Mouse (Mus musculus): ENCODE measurements at regions not wholly inside any gene's neighbourhood (a gene's known extent, or its start where the extent isn't known, plus 50 kb on each side); places are given as distances from the start of the nearest gene placed in this dataset.
"Not testable (repeated sequence)": the region's sequence is repeated elsewhere in the genome, so short reads cannot be mapped to it uniquely, and the experiment has no call there.

- H3K4me2 ChIP-seq = peak overlapping the region; percentile 38
- H3K4me1 ChIP-seq (replicated peaks) = no peaks in the 10 kb centered on the region
- H3K27ac ChIP-seq (ENCODE audit: poor library complexity, severe bottlenecking) = no peak overlapping the region
- no peak for ATAC-seq (ENCODE audit: insufficient number of reproducible peaks, low FRiP score)
- H3K36me3 ChIP-seq = no peaks in the 10 kb centered on the region
- H3K9me3 ChIP-seq (replicated peaks) = no peaks in the 10 kb centered on the region
- no peaks in the 10 kb centered on the region for H3K27me3 ChIP-seq (replicated peaks)
- WGBS = 36% methylated on average over 8 of the region's 8 CpGs
- H3K9ac ChIP-seq = no peak overlapping the region
- H3K4me3 ChIP-seq = no peak overlapping the region
Measured at GRCm38 (mm10) chr17:43139916-43140315, 123.6 kb downstream of the Tnfrsf21 start.

- Histone ChIP-seq H3K27me3 (replicated peaks) (no peaks in the 10 kb centered on the region), H3K4me1 (replicated peaks) (no peaks in the 10 kb centered on the region), H3K9me3 (replicated peaks) (no peaks in the 10 kb centered on the region), H3K36me3 (no peaks in the 10 kb centered on the region), H3K27ac (ENCODE audit: poor library complexity, severe bottlenecking) (no peak overlapping the region), H3K4me2 (no peak overlapping the region), H3K9ac (no peak overlapping the region), H3K4me3 (no peak overlapping the region)
- no peak for ATAC-seq (ENCODE audit: insufficient number of reproducible peaks, low FRiP score)
- WGBS = 66% methylated on average over 7 of the region's 7 CpGs
Measured at GRCm38 (mm10) chr17:43141740-43142139, 125.4 kb downstream of the Tnfrsf21 start.

GRCm38 (mm10) chr17:43145749-43146148 lies 124.4 kb upstream of the Adgrf1 start:
- Histone ChIP-seq H3K4me3 (no peak overlapping the region), H3K27ac (ENCODE audit: poor library complexity, severe bottlenecking) (no peak overlapping the region), H3K36me3 (no peaks in the 10 kb centered on the region), H3K9me3 (replicated peaks) (no peaks in the 10 kb centered on the region), H3K27me3 (replicated peaks) (0 out of 2 replicates have a peak, but pooled peaks cover 2% of the 10 kb centered on the region), H3K9ac (no peak overlapping the region), H3K4me1 (replicated peaks) (peaks cover 7% of the 10 kb centered on the region), H3K4me2 (no peak overlapping the region)
- no peak for ATAC-seq (ENCODE audit: insufficient number of reproducible peaks, low FRiP score)
- 80% methylated on average over 1 of the region's 1 CpGs for WGBS

- Histone ChIP-seq H3K4me3 (no peak overlapping the region), H3K4me1 (replicated peaks) (peaks cover 7% of the 10 kb centered on the region), H3K9ac (no peak overlapping the region), H3K9me3 (replicated peaks) (no peaks in the 10 kb centered on the region), H3K27ac (ENCODE audit: poor library complexity, severe bottlenecking) (no peak overlapping the region), H3K36me3 (no peaks in the 10 kb centered on the region), H3K27me3 (replicated peaks) (0 out of 2 replicates have a peak, but pooled peaks cover 2% of the 10 kb centered on the region), H3K4me2 (no peak overlapping the region)
- ATAC-seq (ENCODE audit: insufficient number of reproducible peaks, low FRiP score) = no peak
- 4% methylated on average over 3 of the region's 3 CpGs for WGBS
Measured at GRCm38 (mm10) chr17:43147935-43148334, 122.2 kb upstream of the Adgrf1 start.

- Histone ChIP-seq H3K9me3 (replicated peaks) (no peaks in the 10 kb centered on the region), H3K27ac (ENCODE audit: poor library complexity, severe bottlenecking) (no peak overlapping the region), H3K4me1 (replicated peaks) (peaks cover 7% of the 10 kb centered on the region), H3K36me3 (no peaks in the 10 kb centered on the region), H3K27me3 (replicated peaks) (0 out of 2 replicates have a peak, but pooled peaks cover 2% of the 10 kb centered on the region), H3K9ac (no peak overlapping the region), H3K4me3 (no peak overlapping the region), H3K4me2 (no peak overlapping the region)
- WGBS = 76% methylated on average over 3 of the region's 3 CpGs
- no peak for ATAC-seq (ENCODE audit: insufficient number of reproducible peaks, low FRiP score)
Measured at GRCm38 (mm10) chr17:43152620-43153019, 117.5 kb upstream of the Adgrf1 start.

GRCm38 (mm10) chr17:43155271-43155670 lies 114.9 kb upstream of the Adgrf1 start:
- H3K4me1 ChIP-seq (replicated peaks); H3K9me3 ChIP-seq (replicated peaks); H3K27me3 ChIP-seq (replicated peaks); H3K9ac ChIP-seq; ATAC-seq (ENCODE audit: insufficient number of reproducible peaks, low FRiP score); H3K4me2 ChIP-seq; H3K4me3 ChIP-seq; H3K36me3 ChIP-seq; H3K27ac ChIP-seq (ENCODE audit: poor library complexity, severe bottlenecking): not testable (repeated sequence)
- WGBS = 86% methylated on average over 8 of the region's 8 CpGs

GRCm38 (mm10) chr17:43156116-43156515 lies 114.0 kb upstream of the Adgrf1 start:
- Histone ChIP-seq H3K9ac (no peak overlapping the region), H3K4me3 (no peak overlapping the region), H3K4me1 (replicated peaks) (peaks cover 8% of the 10 kb centered on the region), H3K27ac (ENCODE audit: poor library complexity, severe bottlenecking) (no peak overlapping the region), H3K4me2 (no peak overlapping the region), H3K36me3 (no peaks in the 10 kb centered on the region), H3K27me3 (replicated peaks) (no peaks in the 10 kb centered on the region), H3K9me3 (replicated peaks) (no peaks in the 10 kb centered on the region)
- no peak for ATAC-seq (ENCODE audit: insufficient number of reproducible peaks, low FRiP score)
- WGBS = 54% methylated on average over 5 of the region's 5 CpGs

GRCm38 (mm10) chr17:43157781-43158501 lies 112.2 kb upstream of the Adgrf1 start:
- Histone ChIP-seq H3K27me3 (replicated peaks) (no peaks in the 10 kb centered on the region), H3K4me3 (no peak overlapping the region), H3K9ac (no peak overlapping the region), H3K4me1 (replicated peaks) (peaks cover 8% of the 10 kb centered on the region), H3K36me3 (no peaks in the 10 kb centered on the region), H3K27ac (ENCODE audit: poor library complexity, severe bottlenecking) (no peak overlapping the region), H3K9me3 (replicated peaks) (no peaks in the 10 kb centered on the region), H3K4me2 (peak overlapping the region; percentile 42)
- ATAC-seq (ENCODE audit: insufficient number of reproducible peaks, low FRiP score) = peak; percentile 42; the same call in 1 of the 2 replicates
- 43% methylated on average over 15 of the region's 15 CpGs for WGBS

GRCm38 (mm10) chr17:43158741-43159140 lies 111.4 kb upstream of the Adgrf1 start:
- WGBS = 40% methylated on average over 10 of the region's 10 CpGs
- Histone ChIP-seq H3K27me3 (replicated peaks) (0 out of 2 replicates have a peak, but pooled peaks cover 3% of the 10 kb centered on the region), H3K9ac (0 out of 2 replicates have a peak overlapping the region, but pooled peaks have one; percentile 15), H3K4me3 (no peak overlapping the region), H3K36me3 (no peaks in the 10 kb centered on the region), H3K9me3 (replicated peaks) (no peaks in the 10 kb centered on the region), H3K27ac (ENCODE audit: poor library complexity, severe bottlenecking) (no peak overlapping the region), H3K4me1 (replicated peaks) (peaks cover 8% of the 10 kb centered on the region), H3K4me2 (peak overlapping the region; percentile 42)
- no peak for ATAC-seq (ENCODE audit: insufficient number of reproducible peaks, low FRiP score)

GRCm38 (mm10) chr17:43161306-43161705 lies 108.8 kb upstream of the Adgrf1 start:
- H3K4me3 ChIP-seq; H3K27ac ChIP-seq (ENCODE audit: poor library complexity, severe bottlenecking); H3K9ac ChIP-seq; H3K9me3 ChIP-seq (replicated peaks); H3K36me3 ChIP-seq; ATAC-seq (ENCODE audit: insufficient number of reproducible peaks, low FRiP score); H3K27me3 ChIP-seq (replicated peaks); H3K4me1 ChIP-seq (replicated peaks); H3K4me2 ChIP-seq: not testable (repeated sequence)
- 75% methylated on average over 10 of the region's 10 CpGs for WGBS

- H3K4me2 ChIP-seq = no peak overlapping the region
- WGBS = 85% methylated on average over 4 of the region's 4 CpGs
- 0 out of 2 replicates have a peak, but pooled peaks cover 11% of the 10 kb centered on the region for H3K27me3 ChIP-seq (replicated peaks)
- no peak overlapping the region for H3K4me3 ChIP-seq
- H3K27ac ChIP-seq (ENCODE audit: poor library complexity, severe bottlenecking) = no peak overlapping the region
- no peaks in the 10 kb centered on the region for H3K9me3 ChIP-seq (replicated peaks)
- H3K4me1 ChIP-seq (replicated peaks) = peaks cover 8% of the 10 kb centered on the region
- no peak overlapping the region for H3K9ac ChIP-seq
- no peaks in the 10 kb centered on the region for H3K36me3 ChIP-seq
- no peak for ATAC-seq (ENCODE audit: insufficient number of reproducible peaks, low FRiP score)
Measured at GRCm38 (mm10) chr17:43163126-43163525, 107.0 kb upstream of the Adgrf1 start.

- H3K9ac ChIP-seq = no peak overlapping the region
Measured at GRCm38 (mm10) chr17:43166091-43166490, 104.0 kb upstream of the Adgrf1 start.

More at GRCm38 (mm10) chr17:43166091-43166490, 104.0 kb upstream of the Adgrf1 start:
- 68% methylated on average over 4 of the region's 4 CpGs for WGBS
- no peak overlapping the region for H3K4me3 ChIP-seq
- no peaks in the 10 kb centered on the region for H3K9me3 ChIP-seq (replicated peaks)
- H3K27ac ChIP-seq (ENCODE audit: poor library complexity, severe bottlenecking) = no peak overlapping the region
- ATAC-seq (ENCODE audit: insufficient number of reproducible peaks, low FRiP score) = no peak
- H3K4me1 ChIP-seq (replicated peaks) = no peaks in the 10 kb centered on the region
- H3K27me3 ChIP-seq (replicated peaks) = 0 out of 2 replicates have a peak, but pooled peaks cover 14% of the 10 kb centered on the region
- H3K36me3 ChIP-seq = no peaks in the 10 kb centered on the region
- no peak overlapping the region for H3K4me2 ChIP-seq
